In genomic region chr5:111578977-111579727, GRCm38 (mm10) we compare ENCODE assay signal across 9 mouse cellular contexts.
DNase-seq lines count a peak whose midpoint lies in the region; ATAC-seq and TF ChIP-seq lines count a peak whose summit lies in the region.
"Had no signal": no experiment of that assay in that cellular context is flagged by ENCODE, and none has a peak within 500 bp of the region (broad histone marks: within the 10 kb centered on the region; RNA-seq: fewer than 3 reads in every experiment).

No protein-coding gene starts in this region.

- no peaks in the 10 kb centered on the region for H3K36me3 ChIP-seq in kidney, postnatal 0 days (ENCODE audit: insufficient read depth, low read length)
- no peaks in the 10 kb centered on the region for H3K36me3 ChIP-seq in midbrain, embryonic 13.5 days
- H3K36me3 ChIP-seq: G1E had no signal

- intact Hi-C loops in heart, postnatal 14 days (cut with DNase I), result no loop called here

- 14% methylated on average over 12 of the region's 12 CpGs for WGBS in kidney, postnatal 0 days
- WGBS in midbrain, embryonic 13.5 days, result 8% methylated on average over 12 of the region's 12 CpGs

- H3K4me2 ChIP-seq in kidney, postnatal 0 days (ENCODE audit: low read length), result no peak overlapping the region
- H3K4me2 ChIP-seq in midbrain, embryonic 13.5 days (replicated peaks), result 0 out of 2 replicates have a peak overlapping the region, but pooled peaks have one; percentile 11

- H3K27me3 ChIP-seq in kidney, postnatal 0 days (ENCODE audit: insufficient read depth, low read length), result peaks cover 28% of the 10 kb centered on the region; the same call in 1 of the 2 replicates
- H3K27me3 ChIP-seq in midbrain, embryonic 13.5 days, result no peaks in the 10 kb centered on the region

- no peaks in the 10 kb centered on the region for H3K9me3 ChIP-seq in kidney, postnatal 0 days (replicated peaks; ENCODE audit: low read length)
- H3K9me3 ChIP-seq in midbrain, embryonic 13.5 days, result no peaks in the 10 kb centered on the region

- ATAC-seq in kidney, postnatal 0 days (replicated peaks; ENCODE audit: low FRiP score, low read depth), result no peak
- ATAC-seq in midbrain, embryonic 13.5 days, result peak; percentile 13; the same call in 1 of the 2 replicates

- H3K9ac ChIP-seq in kidney, postnatal 0 days (ENCODE audit: low read depth, low read length), result no peak overlapping the region
- no peak overlapping the region; the same call in 1 of the 2 replicates for H3K9ac ChIP-seq in midbrain, embryonic 13.5 days (replicated peaks)

- no peak for TF ChIP-seq CTCF in kidney, postnatal 0 days (IDR thresholded peaks at IDR 0.05; ENCODE audit: low read depth)

- DNase-seq in kidney, postnatal 0 days (ENCODE audit: low spot score), result peak; percentile 64
- no peak for DNase-seq in kidney, adult 8-10 months
- peak; percentile 68 for DNase-seq in embryo, embryonic 11 days
- peak; percentile 37 to 52 for DNase-seq in heart, postnatal 14 days
- DNase-seq in cerebellum, adult 9-10 months, result no peak
- DNase-seq in right cerebral cortex, postnatal 14 days, result no peak
- DNase-seq in cerebellum, postnatal 36 days, result no peak

- peaks cover 18% of the 10 kb centered on the region for H3K4me1 ChIP-seq in kidney, postnatal 0 days (replicated peaks; ENCODE audit: insufficient read depth, low read length)
- peaks cover 72% of the 10 kb centered on the region for H3K4me1 ChIP-seq in midbrain, embryonic 13.5 days (replicated peaks)

- H3K4me3 ChIP-seq in kidney, postnatal 0 days (replicated peaks; ENCODE audit: low read depth, low read length), result no peak overlapping the region
- no peak overlapping the region for H3K4me3 ChIP-seq in midbrain, embryonic 13.5 days (replicated peaks)

- no peak overlapping the region for H3K27ac ChIP-seq in kidney, postnatal 0 days
- peak overlapping the region; percentile 36; the same call in 1 of the 2 replicates for H3K27ac ChIP-seq in midbrain, embryonic 13.5 days

Comparison
In these comparisons a context has a peak if more than half of its experiments do, and no peak if none do; other contexts are left out.
1. DNase-seq: peak in kidney, postnatal 0 days (single experiment), embryo, embryonic 11 days (single experiment) and heart, postnatal 14 days (2 of 2); none in kidney, adult 8-10 months (0 of 2), cerebellum, adult 9-10 months (single experiment), right cerebral cortex, postnatal 14 days (single experiment) and cerebellum, postnatal 36 days (0 of 2).